Mouse (Mus musculus): Measurements from ENCODE around the gene Gm37240. TPM values are rescaled to one million over a fixed set of nuclear protein-coding genes. Genes with fewer than 3 reads are reported as not detected.
"Not testable (repeated sequence)": the region's sequence is repeated elsewhere in the genome, so short reads cannot be mapped to it uniquely, and the experiment has no call there.

Gene Gm37240
- total RNA-seq, 1 experiment, result 1.2 TPM

GRCm38 (mm10) chr3:84555780-84556179, 1331.5 kb downstream of the Gm37240 start:
- H3K4me3 ChIP-seq (ENCODE audit: insufficient read depth in 1 of 2, low read depth in 1 of 2, low read length in 2 of 2, poor library complexity in 1 of 2, severe bottlenecking in 1 of 2), result no peak overlapping the region
- H3K9me3 ChIP-seq (ENCODE audit: control insufficient read depth, insufficient read depth, low read depth, low read length), result no peaks in the 10 kb centered on the region
- no peaks in the 10 kb centered on the region for H3K36me3 ChIP-seq (ENCODE audit: control insufficient read depth, insufficient read depth, low read length, poor library complexity, severe bottlenecking)
- H3K9ac ChIP-seq (ENCODE audit: insufficient read depth, low read depth, low read length, poor library complexity, severe bottlenecking), result no peak overlapping the region
- no peak overlapping the region for H3K27ac ChIP-seq (ENCODE audit: insufficient read depth, low read depth, low read length, poor library complexity, severe bottlenecking)
- no peak for DNase-seq (ENCODE audit: low read depth, low spot score)
- H3K4me1 ChIP-seq (ENCODE audit: control insufficient read depth in 2 of 2, insufficient read depth in 2 of 2, low read length in 2 of 2, poor library complexity in 1 of 2), result no peaks in the 10 kb centered on the region
- in situ Hi-C loops (cut with MboI; ENCODE audit: low sequenced_read_pairs in 2 of 2, unreplicated experiment in 2 of 2), result no loop called here
- no peak for TF ChIP-seq ZNF384 (IDR thresholded peaks at IDR 0.05; ENCODE audit: low read depth, low read length)
- no peak for TF ChIP-seq HCFC1 (IDR thresholded peaks at IDR 0.05; ENCODE audit: borderline replicate concordance, insufficient read depth, low read length)
- TF ChIP-seq CHD2 (IDR thresholded peaks at IDR 0.05; ENCODE audit: low read depth, low read length), result no peak
- no peak for TF ChIP-seq MAFK (IDR thresholded peaks at IDR 0.05; ENCODE audit: insufficient read depth, low read depth, low read length)
- TF ChIP-seq ZC3H11A (IDR thresholded peaks at IDR 0.05; ENCODE audit: borderline replicate concordance, low read depth, low read length), result no peak

- no peak overlapping the region for H3K9ac ChIP-seq (ENCODE audit: insufficient read depth, low read depth, low read length, poor library complexity, severe bottlenecking)
- no peak for DNase-seq (ENCODE audit: low read depth, low spot score)
- no peaks in the 10 kb centered on the region for H3K9me3 ChIP-seq (ENCODE audit: control insufficient read depth, insufficient read depth, low read depth, low read length)
- H3K27ac ChIP-seq (ENCODE audit: insufficient read depth, low read depth, low read length, poor library complexity, severe bottlenecking), result no peak overlapping the region
- TF ChIP-seq ZC3H11A (IDR thresholded peaks at IDR 0.05; ENCODE audit: borderline replicate concordance, low read depth, low read length) (no peak), HCFC1 (IDR thresholded peaks at IDR 0.05; ENCODE audit: borderline replicate concordance, insufficient read depth, low read length) (no peak), ZNF384 (IDR thresholded peaks at IDR 0.05; ENCODE audit: low read depth, low read length) (no peak), CHD2 (IDR thresholded peaks at IDR 0.05; ENCODE audit: low read depth, low read length) (no peak), MAFK (IDR thresholded peaks at IDR 0.05; ENCODE audit: insufficient read depth, low read depth, low read length) (no peak)
- in situ Hi-C loops (cut with MboI; ENCODE audit: low sequenced_read_pairs in 2 of 2, unreplicated experiment in 2 of 2), result loop anchor here in 1 of 2 experiments (25.0 kb wide), 1 partner anchor 210 kb away; no protein-coding TSS in a partner anchor
- H3K4me1 ChIP-seq (ENCODE audit: control insufficient read depth in 2 of 2, insufficient read depth in 2 of 2, low read length in 2 of 2, poor library complexity in 1 of 2), result no peaks in the 10 kb centered on the region
- H3K36me3 ChIP-seq (ENCODE audit: control insufficient read depth, insufficient read depth, low read length, poor library complexity, severe bottlenecking), result no peaks in the 10 kb centered on the region
- H3K4me3 ChIP-seq (ENCODE audit: insufficient read depth in 1 of 2, low read depth in 1 of 2, low read length in 2 of 2, poor library complexity in 1 of 2, severe bottlenecking in 1 of 2), result no peak overlapping the region
These were observed 1340.1 kb downstream of the Gm37240 start for GRCm38 (mm10) chr3:84547177-84547576.

- H3K4me1 ChIP-seq (ENCODE audit: control insufficient read depth in 2 of 2, insufficient read depth in 2 of 2, low read length in 2 of 2, poor library complexity in 1 of 2); H3K4me3 ChIP-seq (ENCODE audit: insufficient read depth in 1 of 2, low read depth in 1 of 2, low read length in 2 of 2, poor library complexity in 1 of 2, severe bottlenecking in 1 of 2); H3K9me3 ChIP-seq (ENCODE audit: control insufficient read depth, insufficient read depth, low read depth, low read length); H3K36me3 ChIP-seq (ENCODE audit: control insufficient read depth, insufficient read depth, low read length, poor library complexity, severe bottlenecking); H3K27ac ChIP-seq (ENCODE audit: insufficient read depth, low read depth, low read length, poor library complexity, severe bottlenecking); H3K9ac ChIP-seq (ENCODE audit: insufficient read depth, low read depth, low read length, poor library complexity, severe bottlenecking): not testable (repeated sequence)
- peak; percentile 24 for DNase-seq (ENCODE audit: low read depth, low spot score)
- TF ChIP-seq ZC3H11A (IDR thresholded peaks at IDR 0.05; ENCODE audit: borderline replicate concordance, low read depth, low read length), result peak; percentile 42; the same call in 1 of the 2 replicates
- in situ Hi-C loops (cut with MboI; ENCODE audit: low sequenced_read_pairs in 2 of 2, unreplicated experiment in 2 of 2), result loop anchor here in 1 of 2 experiments (25.0 kb wide), 1 partner anchor 205 kb away; no protein-coding TSS in a partner anchor
These were observed 1344.9 kb downstream of the Gm37240 start for GRCm38 (mm10) chr3:84542450-84542849.

- in situ Hi-C loops (cut with MboI; ENCODE audit: low sequenced_read_pairs in 2 of 2, unreplicated experiment in 2 of 2), result loop anchor here in 1 of 2 experiments (25.0 kb wide), 1 partner anchor 205 kb away; no protein-coding TSS in a partner anchor
These were observed 1345.4 kb downstream of the Gm37240 start for GRCm38 (mm10) chr3:84541881-84542280.

GRCm38 (mm10) chr3:84540640-84541039, 1346.7 kb downstream of the Gm37240 start:
- no peak overlapping the region for H3K27ac ChIP-seq (ENCODE audit: insufficient read depth, low read depth, low read length, poor library complexity, severe bottlenecking)
- no peaks in the 10 kb centered on the region for H3K36me3 ChIP-seq (ENCODE audit: control insufficient read depth, insufficient read depth, low read length, poor library complexity, severe bottlenecking)
- H3K9ac ChIP-seq (ENCODE audit: insufficient read depth, low read depth, low read length, poor library complexity, severe bottlenecking), result no peak overlapping the region
- TF ChIP-seq ZNF384 (IDR thresholded peaks at IDR 0.05; ENCODE audit: low read depth, low read length) (no peak), CHD2 (IDR thresholded peaks at IDR 0.05; ENCODE audit: low read depth, low read length) (no peak), ZC3H11A (IDR thresholded peaks at IDR 0.05; ENCODE audit: borderline replicate concordance, low read depth, low read length) (no peak), HCFC1 (IDR thresholded peaks at IDR 0.05; ENCODE audit: borderline replicate concordance, insufficient read depth, low read length) (no peak)
- in situ Hi-C loops (cut with MboI; ENCODE audit: low sequenced_read_pairs in 2 of 2, unreplicated experiment in 2 of 2), result loop anchor here in 1 of 2 experiments (25.0 kb wide), 1 partner anchor 203 kb away; no protein-coding TSS in a partner anchor
- H3K4me1 ChIP-seq (ENCODE audit: control insufficient read depth in 2 of 2, insufficient read depth in 2 of 2, low read length in 2 of 2, poor library complexity in 1 of 2), result no peaks in the 10 kb centered on the region; a peak in 1 of 4 replicates
- no peak for DNase-seq (ENCODE audit: low read depth, low spot score)
- H3K9me3 ChIP-seq (ENCODE audit: control insufficient read depth, insufficient read depth, low read depth, low read length), result no peaks in the 10 kb centered on the region
- H3K4me3 ChIP-seq (ENCODE audit: insufficient read depth in 1 of 2, low read depth in 1 of 2, low read length in 2 of 2, poor library complexity in 1 of 2, severe bottlenecking in 1 of 2), result no peak overlapping the region

More at GRCm38 (mm10) chr3:84541881-84542280, 1345.4 kb downstream of the Gm37240 start:
- Histone ChIP-seq H3K36me3 (ENCODE audit: control insufficient read depth, insufficient read depth, low read length, poor library complexity, severe bottlenecking) (no peaks in the 10 kb centered on the region), H3K27ac (ENCODE audit: insufficient read depth, low read depth, low read length, poor library complexity, severe bottlenecking) (no peak overlapping the region), H3K4me1 (ENCODE audit: control insufficient read depth in 2 of 2, insufficient read depth in 2 of 2, low read length in 2 of 2, poor library complexity in 1 of 2) (no peaks in the 10 kb centered on the region), H3K9me3 (ENCODE audit: control insufficient read depth, insufficient read depth, low read depth, low read length) (no peaks in the 10 kb centered on the region), H3K9ac (ENCODE audit: insufficient read depth, low read depth, low read length, poor library complexity, severe bottlenecking) (no peak overlapping the region), H3K4me3 (ENCODE audit: insufficient read depth in 1 of 2, low read depth in 1 of 2, low read length in 2 of 2, poor library complexity in 1 of 2, severe bottlenecking in 1 of 2) (no peak overlapping the region)
- TF ChIP-seq CHD2 (IDR thresholded peaks at IDR 0.05; ENCODE audit: low read depth, low read length) (no peak), MAFK (IDR thresholded peaks at IDR 0.05; ENCODE audit: insufficient read depth, low read depth, low read length) (no peak), ZC3H11A (IDR thresholded peaks at IDR 0.05; ENCODE audit: borderline replicate concordance, low read depth, low read length) (no peak)
- no peak for DNase-seq (ENCODE audit: low read depth, low spot score)

Data from ES-E14 (cell line).